Mouse (Mus musculus): Measurements from ENCODE around the gene Plekhm1. TPM values are rescaled to one million over a fixed set of nuclear protein-coding genes. Genes with fewer than 3 reads are reported as not detected.
"Not testable (repeated sequence)": the region's sequence is repeated elsewhere in the genome, so short reads cannot be mapped to it uniquely, and the experiment has no call there.

Gene Plekhm1
- polyA plus RNA-seq, 1 experiment from 2014 or later = 8.3 TPM

DNA sequence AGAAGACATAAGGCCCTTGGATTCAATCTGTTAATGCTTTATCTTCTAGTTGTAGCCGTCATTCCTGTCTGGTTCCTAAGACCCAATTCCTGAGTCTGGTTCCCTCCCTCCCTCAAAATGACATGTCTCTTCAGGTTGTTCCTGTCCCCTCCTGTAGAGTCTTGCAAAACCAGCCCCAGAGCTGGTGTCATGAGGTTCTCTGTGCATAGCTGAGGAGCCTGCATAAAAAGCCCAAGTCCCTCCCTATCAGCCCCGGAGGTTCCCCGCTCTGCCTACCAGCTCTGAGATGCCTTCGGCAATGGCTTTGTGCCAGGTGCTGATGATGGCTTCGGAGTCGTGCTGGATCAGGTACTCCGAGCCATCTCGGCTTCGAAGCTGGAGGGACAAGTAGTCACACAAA is 77.6 kb downstream of the Plekhm1 start:
- WGBS = 81% methylated on average over 9 of the region's 9 CpGs
- H3K9me3 ChIP-seq = no peaks in the 10 kb centered on the region
- no peaks in the 10 kb centered on the region for H3K36me3 ChIP-seq
- no peak overlapping the region for H3K9ac ChIP-seq
- peaks cover 30% of the 10 kb centered on the region for H3K27me3 ChIP-seq
- ATAC-seq (ENCODE audit: borderline replicate concordance, extremely low read depth, low FRiP score, low TSS enrichment) = no peak
- H3K4me1 ChIP-seq = peaks cover 31% of the 10 kb centered on the region
- no peak overlapping the region for H3K4me3 ChIP-seq
- H3K27ac ChIP-seq = no peak overlapping the region
- H3K4me2 ChIP-seq = no peak overlapping the region

DNA sequence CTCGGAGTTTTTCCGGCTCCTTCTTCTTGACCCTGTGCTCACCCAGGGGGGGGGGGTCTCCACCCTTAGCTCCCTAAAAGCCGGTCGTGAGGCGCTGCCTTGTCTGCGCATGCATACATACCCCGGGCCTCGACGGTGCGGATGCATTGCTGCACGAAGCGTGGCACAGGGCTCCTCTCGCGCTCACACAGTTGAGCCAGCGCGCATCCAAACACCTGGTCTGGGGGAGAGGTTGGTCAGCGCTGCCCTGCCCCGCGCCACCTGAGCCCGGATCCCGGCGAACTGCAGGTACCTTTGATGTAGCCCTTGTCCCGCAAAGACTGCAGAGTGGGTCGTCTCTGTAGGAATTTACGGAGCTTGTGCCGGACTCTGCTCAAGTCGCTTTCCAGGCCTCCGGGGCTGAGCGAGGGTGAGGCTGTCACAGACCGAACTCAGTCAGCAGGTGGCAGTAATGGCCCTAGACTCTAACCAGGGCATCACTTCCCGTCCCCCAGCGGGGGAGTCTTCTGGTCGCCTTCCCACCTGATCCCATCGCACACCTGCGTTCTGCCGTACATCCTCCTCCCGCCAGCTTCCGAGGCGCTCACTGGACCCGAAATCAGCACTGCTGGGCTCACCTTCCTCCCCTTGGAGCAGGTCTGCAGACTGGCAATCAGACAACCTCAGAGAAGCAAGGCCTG is 78.6 kb downstream of the Plekhm1 start:
- Histone ChIP-seq H3K4me1 (peaks cover 23% of the 10 kb centered on the region; the same call in 1 of the 2 replicates), H3K4me3 (peak overlapping the region; percentile 13; the same call in 1 of the 2 replicates), H3K9ac (no peak overlapping the region), H3K27me3 (peaks cover 30% of the 10 kb centered on the region), H3K9me3 (no peaks in the 10 kb centered on the region), H3K4me2 (peak overlapping the region; percentile 49; the same call in 1 of the 2 replicates), H3K36me3 (no peaks in the 10 kb centered on the region), H3K27ac (no peak overlapping the region)
- WGBS = 24% methylated on average over 40 of the region's 40 CpGs
- 0 out of 2 replicates have a peak, but pooled peaks have one; percentile 17 for ATAC-seq (ENCODE audit: borderline replicate concordance, extremely low read depth, low FRiP score, low TSS enrichment)

DNA sequence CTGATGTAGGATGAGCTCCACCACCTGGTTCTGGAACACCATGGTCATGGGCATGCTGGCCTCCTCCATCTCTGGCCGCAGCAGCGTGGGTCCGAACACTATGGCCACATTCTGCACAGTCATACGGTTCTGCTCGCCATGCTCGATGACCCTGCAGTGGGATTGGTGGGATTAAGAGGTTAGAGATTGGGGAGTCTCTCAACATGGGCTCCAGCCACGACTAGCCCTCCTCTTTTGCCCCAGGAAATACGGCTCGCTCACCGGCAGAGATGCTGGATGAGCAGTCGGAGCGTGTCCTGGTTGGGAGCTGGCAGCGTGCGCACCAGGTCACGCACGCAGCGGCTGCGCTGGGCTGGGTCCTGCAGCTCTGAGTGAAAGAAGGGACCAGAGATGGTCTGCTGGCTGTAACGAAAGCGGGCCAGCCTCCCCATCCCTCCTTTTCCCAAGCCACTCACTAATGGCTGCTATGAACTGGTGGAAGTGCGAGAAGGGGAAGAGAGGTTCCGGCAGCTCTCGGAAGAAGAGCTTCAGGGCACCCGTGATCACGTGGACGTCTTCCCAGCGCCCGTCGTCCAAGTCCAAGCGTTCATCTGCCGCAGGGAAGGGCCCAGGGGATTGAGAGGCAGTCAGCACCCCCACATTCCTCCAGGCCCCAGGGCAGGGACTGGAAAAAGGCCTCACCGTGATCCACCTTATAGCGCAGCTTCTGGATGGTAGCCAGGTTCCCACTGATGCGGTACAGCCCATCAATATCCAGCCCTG is 79.4 kb downstream of the Plekhm1 start:
- H3K9ac ChIP-seq = no peak overlapping the region
- peaks cover 30% of the 10 kb centered on the region for H3K27me3 ChIP-seq
- peak; percentile 6; the same call in 1 of the 2 replicates for ATAC-seq (ENCODE audit: borderline replicate concordance, extremely low read depth, low FRiP score, low TSS enrichment)
- H3K4me1 ChIP-seq = peaks cover 23% of the 10 kb centered on the region; the same call in 1 of the 2 replicates
- no peak overlapping the region for H3K27ac ChIP-seq
- H3K9me3 ChIP-seq = no peaks in the 10 kb centered on the region
- H3K4me2 ChIP-seq = peak overlapping the region; percentile 49
- WGBS = 34% methylated on average over 34 of the region's 34 CpGs
- H3K4me3 ChIP-seq = peak overlapping the region; percentile 13; the same call in 1 of the 2 replicates
- no peaks in the 10 kb centered on the region for H3K36me3 ChIP-seq

DNA sequence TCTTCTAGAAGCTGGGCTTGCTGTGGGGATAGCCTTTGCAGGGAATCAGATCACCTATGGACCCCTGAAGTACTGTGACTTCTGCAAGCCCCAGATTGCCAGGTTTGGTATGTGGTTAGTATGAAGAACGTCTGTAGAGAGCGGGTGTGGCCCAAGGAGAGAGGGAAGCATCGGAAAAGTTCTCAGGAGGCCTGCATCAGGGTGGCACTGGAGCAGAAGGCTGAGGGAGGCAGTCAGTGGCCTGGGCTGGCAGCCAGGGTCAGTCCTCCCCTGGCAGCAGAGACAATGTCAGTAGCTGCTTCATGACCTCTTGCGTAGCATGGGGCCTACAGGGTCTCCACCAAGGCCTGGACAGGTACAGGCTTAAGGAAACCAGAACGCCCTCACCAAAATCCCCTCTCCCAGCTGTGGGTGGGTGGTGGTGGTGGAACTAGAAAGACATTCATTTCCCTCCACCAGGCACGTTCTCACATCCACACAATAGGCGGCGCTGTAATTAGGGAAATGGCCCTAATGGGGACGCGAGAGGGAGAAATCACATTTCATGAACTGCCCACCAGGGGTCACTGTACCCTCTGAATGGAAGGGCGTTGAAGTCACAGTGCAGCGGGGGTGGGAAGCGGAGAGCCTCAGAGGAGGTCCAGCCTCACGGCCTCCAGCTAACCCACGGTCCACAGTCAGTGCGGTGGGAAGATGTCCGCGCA is 80.1 kb downstream of the Plekhm1 start:
- peak; percentile 49 for ATAC-seq (ENCODE audit: borderline replicate concordance, extremely low read depth, low FRiP score, low TSS enrichment)
- peaks cover 30% of the 10 kb centered on the region for H3K27me3 ChIP-seq
- peak overlapping the region; percentile 13; the same call in 1 of the 2 replicates for H3K4me3 ChIP-seq
- 30% methylated on average over 18 of the region's 18 CpGs for WGBS
- H3K9ac ChIP-seq = no peak overlapping the region
- no peak overlapping the region for H3K27ac ChIP-seq
- H3K9me3 ChIP-seq = no peaks in the 10 kb centered on the region
- peak overlapping the region; percentile 49 for H3K4me2 ChIP-seq
- no peaks in the 10 kb centered on the region for H3K36me3 ChIP-seq
- peaks cover 23% of the 10 kb centered on the region; the same call in 1 of the 2 replicates for H3K4me1 ChIP-seq

DNA sequence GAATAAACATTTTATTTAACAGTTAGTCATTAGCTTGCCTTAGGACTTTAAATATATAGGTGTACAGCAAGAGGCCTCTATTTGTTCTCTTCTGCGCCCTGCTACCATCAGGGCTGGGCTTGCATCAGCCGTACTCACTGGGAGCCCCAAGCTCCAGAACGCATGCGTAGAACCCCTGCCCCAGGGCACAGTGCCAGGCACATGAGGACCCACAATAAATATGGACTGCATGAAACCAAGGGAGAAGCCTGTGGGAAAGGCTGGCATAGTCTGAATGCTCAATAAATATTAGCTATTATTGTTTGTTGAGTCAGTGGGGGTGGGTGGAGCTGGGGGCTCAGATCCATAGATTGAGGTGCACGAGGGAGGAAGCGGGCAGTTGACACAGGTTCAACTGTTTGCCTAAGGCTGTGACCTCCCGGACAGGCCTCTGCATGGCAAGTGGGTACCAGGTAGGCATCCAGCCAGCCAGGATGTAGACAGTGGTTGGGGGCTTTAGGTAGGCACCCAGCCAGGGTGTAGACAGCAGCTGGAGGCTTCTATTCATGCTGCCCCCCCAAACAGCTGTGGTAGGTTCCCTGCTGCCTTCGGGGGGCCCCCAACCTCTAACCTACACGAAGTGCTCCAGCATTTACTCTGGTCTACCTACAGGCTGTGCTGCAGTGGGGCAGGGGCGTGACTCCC is 80.8 kb downstream of the Plekhm1 start:
- Histone ChIP-seq H3K9ac (no peak overlapping the region), H3K4me1 (peaks cover 23% of the 10 kb centered on the region; the same call in 1 of the 2 replicates), H3K27me3 (peaks cover 31% of the 10 kb centered on the region), H3K27ac (no peak overlapping the region), H3K4me3 (no peak overlapping the region), H3K4me2 (no peak overlapping the region), H3K9me3 (no peaks in the 10 kb centered on the region), H3K36me3 (no peaks in the 10 kb centered on the region)
- ATAC-seq (ENCODE audit: borderline replicate concordance, extremely low read depth, low FRiP score, low TSS enrichment) = no peak
- 81% methylated on average over 10 of the region's 10 CpGs for WGBS

DNA sequence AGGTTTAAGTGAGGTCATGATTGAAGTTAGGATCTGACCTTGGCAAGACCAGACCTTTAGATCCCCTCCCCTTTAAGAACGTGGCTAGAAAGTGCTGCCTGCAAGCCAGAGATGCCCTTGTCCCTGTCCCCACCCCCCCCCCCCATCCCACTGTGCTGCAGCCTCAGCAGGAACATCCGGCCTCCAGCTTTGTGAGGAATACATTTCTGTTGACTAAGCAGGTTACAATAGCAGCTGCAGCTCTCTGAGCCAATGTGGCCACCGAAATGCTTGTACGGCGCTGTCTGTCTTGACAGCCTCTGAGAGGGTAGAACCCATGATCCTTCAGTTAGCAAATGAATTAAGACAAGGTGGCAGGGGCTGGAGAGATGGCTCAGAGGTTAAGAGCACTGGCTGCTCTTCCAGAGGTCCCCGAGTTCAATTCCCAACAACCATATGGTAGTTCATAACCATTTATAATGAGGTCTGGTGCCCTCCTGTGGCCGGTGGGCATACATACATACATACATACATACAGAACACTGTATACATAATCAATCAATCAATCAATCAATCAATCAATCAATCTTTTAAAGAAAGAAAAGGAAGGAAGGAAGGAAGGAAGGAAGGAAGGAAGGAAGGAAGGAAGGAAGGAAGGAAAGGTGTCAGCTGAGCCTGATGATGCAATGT is 81.7 kb downstream of the Plekhm1 start:
- H3K9me3 ChIP-seq = no peaks in the 10 kb centered on the region
- H3K27me3 ChIP-seq = peaks cover 33% of the 10 kb centered on the region
- H3K27ac ChIP-seq = no peak overlapping the region
- H3K4me2 ChIP-seq = no peak overlapping the region
- no peak overlapping the region for H3K9ac ChIP-seq
- 67% methylated on average over 7 of the region's 7 CpGs for WGBS
- no peak overlapping the region for H3K4me3 ChIP-seq
- ATAC-seq (ENCODE audit: borderline replicate concordance, extremely low read depth, low FRiP score, low TSS enrichment) = no peak
- peaks cover 23% of the 10 kb centered on the region; the same call in 1 of the 2 replicates for H3K4me1 ChIP-seq
- H3K36me3 ChIP-seq = no peaks in the 10 kb centered on the region

DNA sequence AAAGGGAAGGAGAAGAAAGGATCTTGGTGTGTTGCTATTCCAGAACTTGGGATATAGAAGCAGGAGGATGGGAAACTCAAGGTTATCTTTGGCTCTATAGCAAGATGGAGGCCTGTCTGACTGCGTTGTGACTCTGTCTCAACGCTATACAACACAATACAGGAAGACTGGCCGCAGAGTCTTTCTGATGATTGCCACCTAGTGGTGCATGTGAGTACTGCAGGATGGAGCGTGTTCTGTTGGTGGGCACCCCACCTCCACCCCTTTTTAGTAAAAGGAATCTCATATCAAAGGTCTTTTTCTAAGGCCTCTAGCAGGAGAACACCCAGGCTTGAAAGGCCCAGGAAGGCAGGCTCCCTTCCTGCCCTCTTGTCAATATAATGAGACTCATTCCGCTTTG is 85.5 kb downstream of the Plekhm1 start:
- Histone ChIP-seq H3K4me1 (peaks cover 11% of the 10 kb centered on the region; the same call in 1 of the 2 replicates), H3K9me3 (no peaks in the 10 kb centered on the region), H3K4me2 (no peak overlapping the region), H3K36me3 (no peaks in the 10 kb centered on the region), H3K27me3 (peaks cover 7% of the 10 kb centered on the region), H3K4me3 (no peak overlapping the region), H3K9ac (no peak overlapping the region), H3K27ac (no peak overlapping the region)
- WGBS = 18% methylated on average over 5 of the region's 5 CpGs
- no peak for ATAC-seq (ENCODE audit: borderline replicate concordance, extremely low read depth, low FRiP score, low TSS enrichment)

DNA sequence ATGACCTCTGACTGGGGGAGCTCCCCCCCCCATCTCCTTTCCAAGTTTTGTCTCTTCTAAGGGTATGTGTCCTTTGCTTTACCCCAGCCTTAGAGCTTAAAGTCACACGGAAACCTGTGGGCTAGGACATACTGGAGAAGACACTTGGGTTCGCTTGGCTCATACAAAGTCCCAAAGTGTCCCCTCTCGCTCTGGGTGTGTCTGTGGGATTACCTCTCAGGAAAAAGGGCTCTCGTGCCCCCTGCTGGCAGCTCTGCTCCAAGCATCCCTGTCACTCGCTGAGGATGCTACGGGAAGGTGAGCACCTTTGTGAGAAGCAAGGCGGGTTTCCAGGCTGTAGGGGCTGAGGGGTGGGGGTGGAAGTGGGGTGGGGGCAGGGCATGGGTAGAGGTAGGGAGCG is 87.3 kb downstream of the Plekhm1 start:
- no peak overlapping the region for H3K4me2 ChIP-seq
- H3K4me1 ChIP-seq = peaks cover 10% of the 10 kb centered on the region; the same call in 1 of the 2 replicates
- peak; percentile 40; the same call in 1 of the 2 replicates for ATAC-seq (ENCODE audit: borderline replicate concordance, extremely low read depth, low FRiP score, low TSS enrichment)
- H3K27ac ChIP-seq = no peak overlapping the region
- WGBS = 6% methylated on average over 8 of the region's 8 CpGs
- no peaks in the 10 kb centered on the region for H3K36me3 ChIP-seq
- peaks cover 6% of the 10 kb centered on the region; the same call in 1 of the 2 replicates for H3K27me3 ChIP-seq
- H3K4me3 ChIP-seq = no peak overlapping the region
- H3K9me3 ChIP-seq = no peaks in the 10 kb centered on the region
- H3K9ac ChIP-seq = no peak overlapping the region

DNA sequence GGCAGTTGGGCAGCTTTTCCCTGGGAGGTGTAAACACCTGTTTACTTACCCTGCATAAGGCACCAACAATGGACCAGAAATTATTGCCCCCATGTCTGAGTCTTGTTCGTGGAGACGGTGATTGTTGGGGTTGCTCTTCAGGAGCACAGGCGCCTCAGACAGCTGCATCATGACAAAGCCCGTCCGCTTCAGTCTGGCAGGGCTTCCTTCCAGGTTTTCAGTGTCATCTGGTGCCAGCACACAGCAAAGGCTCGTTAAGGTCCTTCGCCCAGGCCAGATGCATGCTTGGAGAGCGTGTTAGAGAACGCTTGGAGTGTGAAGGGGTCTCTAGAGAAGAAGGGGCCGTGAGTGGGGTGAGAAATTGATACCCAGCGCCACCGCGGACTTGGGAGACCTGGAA is 87.8 kb downstream of the Plekhm1 start:
- ATAC-seq (ENCODE audit: borderline replicate concordance, extremely low read depth, low FRiP score, low TSS enrichment) = no peak
- Histone ChIP-seq H3K4me3 (no peak overlapping the region), H3K27me3 (peaks cover 6% of the 10 kb centered on the region; the same call in 1 of the 2 replicates), H3K9me3 (no peaks in the 10 kb centered on the region), H3K9ac (no peak overlapping the region), H3K4me1 (peaks cover 10% of the 10 kb centered on the region; the same call in 1 of the 2 replicates), H3K27ac (no peak overlapping the region), H3K36me3 (no peaks in the 10 kb centered on the region), H3K4me2 (no peak overlapping the region)
- 40% methylated on average over 13 of the region's 13 CpGs for WGBS

DNA sequence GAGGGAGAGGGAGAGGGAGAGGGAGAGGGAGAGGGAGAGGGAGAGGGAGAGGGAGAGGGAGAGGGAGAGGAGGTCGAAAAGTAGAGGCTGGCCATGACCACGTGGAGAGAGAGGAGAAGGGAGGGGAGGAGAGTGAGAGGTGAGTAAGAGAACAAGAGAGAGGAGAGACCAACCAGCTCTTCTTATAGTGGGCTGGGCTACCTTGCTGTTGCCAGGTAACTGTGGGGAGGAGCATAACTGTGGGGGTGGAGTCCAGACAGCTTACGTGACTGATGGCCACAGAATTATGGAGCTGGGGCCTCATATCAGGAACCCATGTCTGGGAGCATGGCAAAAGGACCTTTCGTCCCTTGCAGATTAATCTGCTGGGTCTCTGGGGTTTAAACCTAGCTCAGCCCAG is 89.7 kb downstream of the Plekhm1 start:
- not testable (repeated sequence) for ATAC-seq (ENCODE audit: borderline replicate concordance, extremely low read depth, low FRiP score, low TSS enrichment)

DNA sequence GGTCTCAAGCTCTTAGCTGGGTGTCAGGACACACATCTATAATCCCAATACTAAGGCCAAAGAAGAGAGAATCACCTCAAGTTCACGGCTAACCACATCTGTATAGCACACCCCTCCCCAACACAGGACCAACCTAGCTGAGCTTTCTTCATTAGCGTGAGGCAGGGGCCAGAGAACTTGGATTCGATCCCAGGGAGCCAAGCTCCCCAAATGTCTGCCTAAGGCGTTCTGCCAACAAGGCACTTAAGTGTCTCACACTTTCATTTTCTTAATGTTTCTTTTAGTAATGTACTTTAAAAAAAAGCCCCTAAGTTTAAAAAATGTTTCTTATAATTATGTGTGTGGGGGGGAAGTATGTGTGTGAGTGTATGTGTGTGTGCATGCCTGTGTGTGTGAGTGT is 91.8 kb downstream of the Plekhm1 start:
- no peak for ATAC-seq (ENCODE audit: borderline replicate concordance, extremely low read depth, low FRiP score, low TSS enrichment)
- H3K9ac ChIP-seq = no peak overlapping the region
- no peak overlapping the region for H3K4me2 ChIP-seq
- H3K9me3 ChIP-seq = no peaks in the 10 kb centered on the region
- H3K27me3 ChIP-seq = peaks cover 1% of the 10 kb centered on the region; the same call in 1 of the 2 replicates
- H3K36me3 ChIP-seq = no peaks in the 10 kb centered on the region
- WGBS = 20% methylated on average over 4 of the region's 4 CpGs
- no peak overlapping the region for H3K4me3 ChIP-seq
- no peak overlapping the region for H3K27ac ChIP-seq
- H3K4me1 ChIP-seq = peaks cover 10% of the 10 kb centered on the region; the same call in 1 of the 2 replicates

More for the DNA sequence above, 89.7 kb downstream of the Plekhm1 start:
- H3K9ac ChIP-seq, H3K4me3 ChIP-seq, H3K9me3 ChIP-seq, H3K4me2 ChIP-seq, H3K27me3 ChIP-seq, H3K36me3 ChIP-seq, H3K27ac ChIP-seq: not testable (repeated sequence)
- WGBS = 38% methylated on average over 4 of the region's 4 CpGs
- H3K4me1 ChIP-seq = peaks cover 10% of the 10 kb centered on the region; the same call in 1 of the 2 replicates

Measured in lung, embryonic 15.5 days (tissue).